Mouse (Mus musculus) layer of hippocampus, adult 18-20 months (tissue): ENCODE results near the gene Hnrnpm. TPM values are rescaled to one million over a fixed set of nuclear protein-coding genes. Genes with fewer than 3 reads are reported as not detected.
"Not testable (repeated sequence)": the region's sequence is repeated elsewhere in the genome, so short reads cannot be mapped to it uniquely, and the experiment has no call there.

Source experiments
- DNase-seq, 2 experiments: peaks; one replicate each; pipeline ENCODE4 v3.0.0; 2022; ENCODE audit warnings: low spot score in 2 of 2
- total RNA-seq, 2 experiments: library from RNA; stranded (reverse); gene quantifications; 2 replicates each; pipeline ENCODE4 v1.2.3; 2021

The Hnrnpm gene
- total RNA-seq, 2 experiments from 2014 or later, result 136 to 150 TPM

- no peak for DNase-seq
These were observed 12.8 kb downstream of the Hnrnpm start for GRCm38 (mm10) chr17:33673837-33674236.

DNA sequence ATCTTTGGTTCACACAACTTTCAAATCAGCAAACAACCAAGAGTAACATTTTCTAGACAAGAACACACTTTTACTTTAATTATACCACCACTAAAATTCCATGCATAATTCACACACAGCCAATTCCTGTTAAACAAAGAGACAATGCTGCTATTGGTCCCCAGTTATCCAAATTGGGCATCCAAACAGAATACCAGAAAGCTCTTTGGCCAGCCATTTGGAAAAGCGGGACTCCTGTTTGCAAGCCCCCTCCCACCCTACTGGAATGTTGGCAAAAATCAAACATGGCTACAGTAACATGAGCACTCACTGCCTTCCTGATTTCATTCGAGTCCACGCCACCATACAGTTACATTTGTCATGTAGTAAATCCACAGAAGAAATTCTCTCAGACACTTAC is 17.0 kb downstream of the Hnrnpm start:
- no peak for DNase-seq

DNA sequence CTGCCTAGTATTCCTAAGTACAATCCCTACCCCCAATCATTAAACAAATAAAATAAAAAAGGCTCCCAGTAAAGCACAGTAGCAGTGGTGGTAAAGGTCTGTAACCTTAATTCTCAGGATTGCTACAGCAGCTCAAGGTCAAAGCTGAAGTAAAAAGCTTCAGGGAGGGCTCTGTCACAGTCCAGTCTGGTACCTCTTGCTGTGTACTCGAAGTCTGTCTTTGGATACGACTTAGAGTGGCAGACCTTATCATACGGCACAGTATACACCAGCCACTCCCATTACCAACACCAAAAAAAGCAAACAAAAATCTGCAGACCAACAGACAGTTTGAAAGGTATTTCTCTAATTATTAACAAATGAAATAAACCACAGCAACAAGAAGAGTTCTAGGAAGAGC is 19.8 kb downstream of the Hnrnpm start:
- no peak for DNase-seq

DNA sequence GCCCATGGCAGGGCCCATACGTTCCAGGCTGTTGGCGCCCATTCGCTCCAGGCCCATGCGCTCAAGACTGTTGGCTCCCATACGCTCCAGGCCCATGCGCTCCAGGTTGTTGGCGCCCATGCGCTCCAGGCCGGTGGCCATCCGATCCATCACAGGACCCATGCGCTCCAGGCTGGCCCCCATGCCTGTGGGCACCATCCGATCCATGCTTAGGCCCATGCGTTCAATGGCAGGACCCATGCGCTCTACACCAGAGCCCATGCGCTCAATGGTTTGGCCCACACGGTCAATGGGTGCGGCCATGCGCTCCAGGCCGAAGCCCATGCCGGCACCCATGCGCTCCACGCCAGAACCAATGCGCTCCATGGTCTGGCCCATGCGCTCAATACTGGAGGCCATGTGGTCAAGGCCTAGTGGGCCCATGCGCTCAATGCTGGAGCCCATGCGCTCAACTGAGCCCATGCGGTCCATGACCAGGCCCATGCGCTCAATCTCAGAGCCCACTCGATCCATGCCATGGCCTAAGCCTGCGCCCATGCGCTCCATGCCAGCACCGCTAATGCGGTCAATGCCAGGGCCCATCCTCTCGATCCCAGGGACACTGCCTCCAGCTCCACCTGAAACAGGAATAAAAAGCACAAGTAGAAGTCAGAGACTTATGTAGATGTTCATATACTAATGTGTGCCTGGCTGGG is 36.7 kb downstream of the Hnrnpm start:
- no peak for DNase-seq

DNA sequence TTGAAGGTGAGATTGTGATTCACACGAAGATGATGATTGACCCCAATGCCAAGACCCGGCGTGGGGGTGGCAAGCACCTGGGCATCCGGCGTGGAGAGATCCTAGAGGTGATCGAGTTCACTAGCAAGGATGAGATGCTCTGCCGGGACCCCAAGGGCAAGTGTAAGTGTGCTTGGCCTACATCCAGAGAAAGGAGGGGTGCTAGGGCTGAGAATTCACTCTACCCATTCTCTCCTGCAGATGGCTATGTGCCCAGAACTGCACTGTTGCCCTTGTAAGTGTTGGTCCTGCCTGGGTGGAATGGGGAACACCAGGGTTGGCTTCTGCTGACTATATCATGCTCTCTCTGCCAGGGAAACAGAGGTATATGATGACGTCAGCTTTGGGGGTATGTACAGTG is 41.6 kb downstream of the Hnrnpm start:
- DNase-seq, result no peak

- no peak for DNase-seq
These were observed 42.6 kb downstream of the Hnrnpm start for GRCm38 (mm10) chr17:33644068-33644467.

- no peak for DNase-seq
These were observed 46.9 kb downstream of the Hnrnpm start for GRCm38 (mm10) chr17:33639743-33640142.

DNA sequence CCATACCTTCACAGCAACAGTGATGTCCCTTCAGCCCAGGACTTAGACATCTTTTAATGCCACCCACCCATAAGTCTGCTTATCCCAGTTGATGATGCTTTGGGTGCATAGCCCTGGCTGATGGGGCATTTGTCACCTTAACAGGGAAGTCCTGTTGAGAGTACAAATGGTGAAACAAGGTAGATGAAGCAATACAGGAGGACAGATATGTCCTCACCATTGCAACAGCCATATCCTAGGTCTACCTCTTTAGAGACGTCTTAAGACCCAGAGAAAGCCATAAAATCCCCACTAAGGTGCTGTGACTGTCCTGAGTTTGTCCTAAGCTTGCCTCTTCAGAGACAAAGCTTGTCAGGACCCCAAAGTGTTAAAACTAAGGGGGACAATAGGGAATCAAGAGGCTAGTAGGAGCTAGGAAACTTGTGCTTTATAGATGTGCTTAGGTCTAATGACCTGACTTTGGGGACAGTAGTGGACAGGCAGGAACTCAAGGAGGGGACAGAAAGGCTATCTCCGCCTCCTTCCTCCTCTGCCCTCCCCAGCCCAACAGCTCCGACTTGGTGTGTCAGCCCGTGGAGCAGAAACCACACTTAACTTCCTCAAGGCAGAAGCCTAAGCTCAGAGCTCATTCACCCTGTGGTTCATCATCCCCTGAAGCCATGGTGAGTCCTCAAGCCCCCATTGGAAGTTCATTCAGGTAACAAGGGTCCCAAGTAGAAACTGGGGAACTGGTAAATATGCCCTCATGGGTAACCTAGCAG is 49.0 kb downstream of the Hnrnpm start, which contains the start of gene Pram1:
Gene Pram1, plus strand, starts transcription at position 541 of the 761 bp plus-strand sequence.
- DNase-seq, result no peak

DNA sequence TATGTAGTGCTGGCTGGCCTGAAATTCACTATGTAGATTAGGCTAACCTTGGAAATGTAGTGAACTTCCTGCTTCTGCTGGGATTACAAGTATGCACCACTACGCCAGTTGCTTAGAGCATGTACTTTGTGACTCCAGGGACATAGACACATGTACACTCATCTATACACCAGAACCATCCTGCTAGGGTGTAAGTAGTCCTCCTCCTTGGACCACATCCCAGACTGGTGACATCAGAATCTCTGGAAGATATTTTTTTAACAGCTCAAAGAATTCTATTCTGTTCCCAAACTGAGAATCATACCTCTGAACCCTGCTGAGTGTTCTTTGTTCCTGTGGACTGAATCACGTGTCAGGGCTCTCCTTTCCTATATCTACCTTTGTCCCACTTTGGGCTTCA is 49.6 kb downstream of the Hnrnpm start:
- peak; percentile 42 to 56 for DNase-seq

GRCm38 (mm10) chr17:33631796-33632195 is 54.9 kb downstream of the Hnrnpm start:
- no peak for DNase-seq

DNA sequence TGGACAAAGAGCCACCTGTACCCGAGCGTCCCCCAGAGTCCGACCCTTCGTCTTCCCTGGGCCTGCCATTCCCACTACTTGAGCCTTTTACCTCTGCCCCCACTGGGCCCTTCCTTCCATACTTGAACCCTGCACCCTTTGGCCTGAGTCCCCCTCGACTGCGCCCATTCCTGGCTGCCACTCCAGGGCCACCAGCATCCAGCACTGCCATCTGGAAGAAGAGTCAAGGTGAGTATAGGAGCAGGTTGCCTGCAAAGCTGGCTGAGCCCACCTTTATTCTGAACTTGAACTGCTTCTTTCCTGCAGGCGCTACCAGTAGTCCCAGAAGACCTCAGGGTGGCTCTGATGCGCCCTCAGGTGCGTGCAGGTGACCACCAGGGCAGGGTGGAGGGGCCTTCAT is 55.4 kb downstream of the Hnrnpm start:
- DNase-seq, result no peak

GRCm38 (mm10) chr17:33630171-33630895 is 56.3 kb downstream of the Hnrnpm start:
- DNase-seq, result no peak

DNA sequence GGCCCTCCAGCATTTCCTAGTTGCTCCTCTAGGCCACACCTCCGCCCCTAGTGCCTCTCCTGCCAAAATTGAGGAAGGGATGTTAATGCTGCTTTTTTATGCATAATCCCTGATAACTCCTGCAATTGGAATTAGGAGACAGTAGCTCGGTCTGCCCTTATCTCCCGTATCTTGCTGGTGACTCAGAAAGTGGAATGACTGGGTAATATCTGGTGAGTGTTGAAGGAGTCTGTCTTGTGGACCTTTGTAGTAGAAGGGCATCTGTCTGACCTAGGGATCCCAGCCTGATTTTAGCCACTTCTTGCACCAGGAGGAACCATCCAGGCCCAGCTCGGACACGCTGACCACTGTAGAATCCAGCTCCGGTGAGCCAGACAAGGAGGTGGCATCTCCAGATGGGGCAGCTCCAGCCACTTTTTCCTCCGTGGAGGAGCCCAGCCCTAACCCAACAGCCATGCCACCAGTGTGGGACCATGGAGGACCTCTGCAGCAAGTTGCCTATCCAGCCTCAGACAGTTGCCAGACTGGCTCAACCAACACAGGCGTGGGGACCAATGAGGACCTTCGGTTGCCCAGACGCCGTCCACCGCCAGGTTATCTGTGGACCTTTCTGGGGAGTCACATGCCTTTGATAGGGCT is 57.1 kb downstream of the Hnrnpm start:
- DNase-seq, result no peak

- DNase-seq, result peak; percentile 86 to 94
These were observed 57.8 kb downstream of the Hnrnpm start, which contains the start of gene Zfp414 for GRCm38 (mm10) chr17:33628621-33629486. Gene Zfp414 (plus strand): TSS chr17:33629090.

GRCm38 (mm10) chr17:33627281-33627680 is 59.4 kb downstream of the Hnrnpm start:
- no peak for DNase-seq

- DNase-seq, result not testable (repeated sequence)
These were observed 72.9 kb downstream of the Hnrnpm start for GRCm38 (mm10) chr17:33613726-33614125.

GRCm38 (mm10) chr17:33610548-33610947 is 76.1 kb downstream of the Hnrnpm start:
- no peak for DNase-seq

DNA sequence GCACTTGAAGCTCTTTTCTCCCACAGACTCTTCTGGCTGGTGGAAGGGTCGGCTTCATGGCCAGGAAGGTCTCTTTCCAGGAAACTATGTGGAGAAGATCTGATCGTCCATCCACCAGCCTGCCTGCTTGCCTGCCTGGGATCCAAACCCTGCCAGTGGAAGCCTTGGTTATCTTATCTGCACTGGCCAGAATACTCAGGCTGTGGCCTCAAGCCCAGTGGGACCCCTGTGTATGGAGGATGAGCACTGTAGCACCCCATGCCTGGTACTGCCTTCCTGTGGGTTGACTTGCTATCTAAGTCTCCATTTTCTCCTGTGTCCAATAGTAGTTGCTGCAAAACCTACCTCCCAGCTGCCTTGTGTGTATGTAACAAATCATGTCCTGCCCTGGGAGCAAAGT is 79.4 kb downstream of the Hnrnpm start:
- DNase-seq, result no peak

DNA sequence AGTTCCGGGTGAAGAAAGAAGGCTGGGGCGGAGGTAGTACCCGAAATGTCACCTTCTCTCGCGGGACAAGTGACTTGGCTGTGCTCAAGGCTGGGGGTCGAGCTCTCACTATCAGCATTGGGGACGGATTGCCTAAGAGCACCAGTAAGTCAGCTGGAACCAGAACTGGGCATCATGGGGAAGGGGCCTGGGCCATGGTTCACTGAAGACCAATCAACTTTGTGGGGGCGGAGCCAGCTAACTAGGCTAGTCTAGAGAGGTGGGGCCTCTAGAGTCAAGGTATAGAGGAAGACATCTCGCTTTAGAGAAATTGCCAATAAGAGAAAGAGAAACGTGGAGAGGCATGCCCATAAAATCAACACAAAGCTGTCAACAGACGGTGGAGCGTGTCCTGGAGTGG is 84.7 kb downstream of the Hnrnpm start:
- no peak for DNase-seq

GRCm38 (mm10) chr17:33600831-33601230 is 85.8 kb downstream of the Hnrnpm start:
- DNase-seq, result no peak
